Mouse (Mus musculus) heart, embryonic 14.5 days (tissue): ENCODE measurements around the gene Eif4enif1. TPM values are rescaled to one million over a fixed set of nuclear protein-coding genes. Genes with fewer than 3 reads are reported as not detected.
"Not testable (repeated sequence)": the region's sequence is repeated elsewhere in the genome, so short reads cannot be mapped to it uniquely, and the experiment has no call there.

Experiments
- ATAC-seq: fragments of 200-750 bp; cut with Nextera tagmentation; 2 replicates; pipeline ENCODE4 v1.8.0; 2017; ENCODE audit warnings: low read depth, moderate TSS enrichment; ENCODE audit not compliant: insufficient number of reproducible peaks, insufficient read depth, low FRiP score
- H3K27ac ChIP-seq, 2 experiments: fragments of 200-500 bp in 1 of 2; fragments of 300-500 bp in 1 of 2; sonication (generic) in 1 of 2; replicated peaks in 1 of 2; 2 replicates each; pipeline ENCODE4 v1.5.1; 2012 to 2014; ENCODE audit warnings: low read depth in 2 of 2, low read length in 2 of 2, control low read depth in 1 of 2, mild to moderate bottlenecking in 1 of 2, mixed read lengths in 1 of 2; ENCODE audit not compliant: control insufficient read depth in 1 of 2, insufficient read depth in 1 of 2
- H3K27me3 ChIP-seq: fragments of 300-500 bp; sonication (generic); 2 replicates; pipeline ENCODE4 v1.6.1; 2014; ENCODE audit warnings: mild to moderate bottlenecking, low read length, control low read depth; ENCODE audit not compliant: control insufficient read depth, insufficient read depth
- H3K36me3 ChIP-seq: fragments of 300-500 bp; sonication (generic); 2 replicates; pipeline ENCODE4 v1.6.1; 2014; ENCODE audit warnings: mild to moderate bottlenecking, control low read depth, low read length, mixed read lengths; ENCODE audit not compliant: control insufficient read depth, insufficient read depth
- H3K4me1 ChIP-seq, 2 experiments: fragments of 200-500 bp in 1 of 2; fragments of 300-500 bp in 1 of 2; sonication (generic) in 1 of 2; 2 replicates each; pipeline ENCODE4 v1.6.1; 2012 to 2014; ENCODE audit warnings: low read length in 2 of 2, control low read depth in 1 of 2, mixed read lengths in 1 of 2; ENCODE audit not compliant: control insufficient read depth in 2 of 2, insufficient read depth in 2 of 2
- H3K4me2 ChIP-seq: fragments of 300-500 bp; sonication (generic); 2 replicates; pipeline ENCODE4 v1.6.1; 2014; ENCODE audit warnings: mild to moderate bottlenecking, low read length
- H3K4me3 ChIP-seq, 2 experiments: fragments of 200-500 bp in 1 of 2; fragments of 300-500 bp in 1 of 2; sonication (generic) in 1 of 2; 2 replicates each; pipeline ENCODE4 v1.5.1; 2012 to 2014; ENCODE audit warnings: low read length in 2 of 2, mild to moderate bottlenecking in 2 of 2, control low read depth in 1 of 2, low read depth in 1 of 2, moderate library complexity in 1 of 2; ENCODE audit not compliant: control insufficient read depth in 1 of 2, insufficient read depth in 1 of 2
- H3K9ac ChIP-seq: fragments of 300-500 bp; sonication (generic); 2 replicates; pipeline ENCODE4 v1.6.1; 2014; ENCODE audit warnings: mild to moderate bottlenecking, low read length
- H3K9me3 ChIP-seq: fragments of 300-500 bp; sonication (generic); 2 replicates; pipeline ENCODE4 v1.6.1; 2016; ENCODE audit warnings: low read length, control low read depth; ENCODE audit not compliant: control insufficient read depth
- WGBS: fragments of 180-500 bp; shearing (Covaris S2); extraction: QIAGEN DNeasy Blood & Tissue Kit; methylation state at CpG from one replicate; pipeline ENCODE4 v1.1.7; 2014; 5-methylcytosine and 5-hydroxymethylcytosine counted together
- polyA plus RNA-seq: library from polyadenylated mRNA; unstranded; fragments of >200 nt; fragmentation: Nextera tagmentation; extraction: Ambion mirVana; gene quantifications from 2 replicates; pipeline ENCODE4 v1.2.1, GENCODE M21; 2014

Gene Eif4enif1
- polyA plus RNA-seq, 1 experiment from 2014 or later: 45.1 TPM

GRCm38 (mm10) chr11:3172526-3172925, 29.7 kb upstream of the Eif4enif1 start:
- H3K9ac ChIP-seq, H3K4me2 ChIP-seq, H3K4me1 ChIP-seq, H3K27ac ChIP-seq, H3K4me3 ChIP-seq, H3K27me3 ChIP-seq, ATAC-seq, H3K9me3 ChIP-seq, H3K36me3 ChIP-seq: not testable (repeated sequence)
- WGBS: 66% methylated on average over 5 of the region's 6 CpGs

GRCm38 (mm10) chr11:3173425-3174318, 28.5 kb upstream of the Eif4enif1 start:
- not testable (repeated sequence) for H3K27me3 ChIP-seq, H3K36me3 ChIP-seq, H3K9me3 ChIP-seq, H3K9ac ChIP-seq, H3K27ac ChIP-seq, H3K4me1 ChIP-seq, H3K4me3 ChIP-seq, H3K4me2 ChIP-seq
- ATAC-seq: peak; percentile 46
- WGBS: 76% methylated on average over 11 of the region's 11 CpGs

- not testable (repeated sequence) for H3K4me1 ChIP-seq, H3K9ac ChIP-seq, H3K4me2 ChIP-seq, H3K36me3 ChIP-seq, H3K9me3 ChIP-seq, H3K4me3 ChIP-seq, H3K27ac ChIP-seq, ATAC-seq, H3K27me3 ChIP-seq
- WGBS: 79% methylated on average over 6 of the region's 6 CpGs
Measured at GRCm38 (mm10) chr11:3178968-3179725, 23.0 kb upstream of the Eif4enif1 start.

- H3K27ac ChIP-seq, ATAC-seq, H3K9ac ChIP-seq, H3K4me3 ChIP-seq, H3K9me3 ChIP-seq, H3K4me2 ChIP-seq, H3K27me3 ChIP-seq, H3K36me3 ChIP-seq, H3K4me1 ChIP-seq: not testable (repeated sequence)
- WGBS: 85% methylated on average over 7 of the region's 7 CpGs
Measured at GRCm38 (mm10) chr11:3179726-3180092, 22.5 kb upstream of the Eif4enif1 start.

GRCm38 (mm10) chr11:3180510-3181160, 21.6 kb upstream of the Eif4enif1 start:
- not testable (repeated sequence) for H3K4me1 ChIP-seq, H3K27me3 ChIP-seq, ATAC-seq, H3K4me3 ChIP-seq, H3K4me2 ChIP-seq, H3K9ac ChIP-seq, H3K27ac ChIP-seq, H3K9me3 ChIP-seq, H3K36me3 ChIP-seq
- WGBS: 57% methylated on average over 6 of the region's 6 CpGs

- not testable (repeated sequence) for H3K9me3 ChIP-seq, H3K27ac ChIP-seq, H3K27me3 ChIP-seq, H3K9ac ChIP-seq, H3K4me1 ChIP-seq, H3K4me3 ChIP-seq, H3K4me2 ChIP-seq, ATAC-seq, H3K36me3 ChIP-seq
- WGBS: 45% methylated on average over 4 of the region's 4 CpGs
Measured at GRCm38 (mm10) chr11:3181250-3181649, 20.9 kb upstream of the Eif4enif1 start.

GRCm38 (mm10) chr11:3181971-3182370, 20.2 kb upstream of the Eif4enif1 start:
- whole genome bisulfite sequencing: 50% methylated on average over 1 of the region's 1 CpGs
- H3K4me3 ChIP-seq, H3K4me2 ChIP-seq, H3K9ac ChIP-seq, H3K9me3 ChIP-seq, ATAC-seq, H3K27me3 ChIP-seq, H3K36me3 ChIP-seq, H3K4me1 ChIP-seq, H3K27ac ChIP-seq: not testable (repeated sequence)
